9 mouse cellular contexts compared by ENCODE assay signal in genomic region chr12:83411721-83412521, GRCm38 (mm10).
DNase-seq lines count a peak whose midpoint lies in the region; ATAC-seq and TF ChIP-seq lines count a peak whose summit lies in the region.
"Had no signal": no experiment of that assay in that cellular context is flagged by ENCODE, and none has a peak within 500 bp of the region (broad histone marks: within the 10 kb centered on the region; RNA-seq: fewer than 3 reads in every experiment).

No protein-coding gene starts in this region.

- H3K9me3 ChIP-seq in hindbrain, embryonic 14.5 days (ENCODE audit: control insufficient read depth, low read length): no peaks in the 10 kb centered on the region
- no peaks in the 10 kb centered on the region for H3K9me3 ChIP-seq in hindbrain, embryonic 11.5 days (ENCODE audit: control insufficient read depth, low read length)

- TF ChIP-seq CTCF in layer of hippocampus, adult 2 months (conservative IDR thresholded peaks at IDR 0.05): no peak

- no peaks in the 10 kb centered on the region for H3K27me3 ChIP-seq in hindbrain, embryonic 14.5 days (ENCODE audit: control insufficient read depth, insufficient read depth, low read length)
- H3K27me3 ChIP-seq in hindbrain, embryonic 11.5 days (ENCODE audit: control insufficient read depth, insufficient read depth, low read length): no peaks in the 10 kb centered on the region

- H3K27ac ChIP-seq in hindbrain, embryonic 14.5 days: 0 out of 2 replicates have a peak overlapping the region, but pooled peaks have one; percentile 4
- H3K27ac ChIP-seq in hindbrain, embryonic 11.5 days (ENCODE audit: low read depth, low read length): no peak overlapping the region
- H3K27ac ChIP-seq in layer of hippocampus, adult 2 months: peak overlapping the region; percentile 90
- H3K27ac ChIP-seq: liver, embryonic 14.5 days had no signal

- intact Hi-C loops in gastrocnemius, postnatal 14 days (cut with DNase I; ENCODE audit: low total_unique reads): no loop called here

- H3K4me3 ChIP-seq in hindbrain, embryonic 14.5 days (replicated peaks; ENCODE audit: low read length): no peak overlapping the region
- no peak overlapping the region for H3K4me3 ChIP-seq in hindbrain, embryonic 11.5 days (ENCODE audit: low read depth, low read length)
- peak overlapping the region; percentile 19; the same call in 1 of the 2 replicates for H3K4me3 ChIP-seq in layer of hippocampus, adult 2 months

- H3K36me3 ChIP-seq in hindbrain, embryonic 14.5 days (replicated peaks; ENCODE audit: control insufficient read depth, insufficient read depth): no peaks in the 10 kb centered on the region
- no peaks in the 10 kb centered on the region for H3K36me3 ChIP-seq in hindbrain, embryonic 11.5 days (ENCODE audit: control insufficient read depth, insufficient read depth, low read length)

- H3K4me1 ChIP-seq in hindbrain, embryonic 14.5 days (replicated peaks; ENCODE audit: control insufficient read depth, insufficient read depth, low read length): no peaks in the 10 kb centered on the region; the same call in 1 of the 2 replicates
- 0 out of 2 replicates have a peak, but pooled peaks cover 2% of the 10 kb centered on the region for H3K4me1 ChIP-seq in hindbrain, embryonic 11.5 days (replicated peaks; ENCODE audit: control insufficient read depth, insufficient read depth, low read length)

- ATAC-seq in hindbrain, embryonic 14.5 days (ENCODE audit: low FRiP score): no peak
- no peak for ATAC-seq in hindbrain, embryonic 11.5 days (ENCODE audit: low FRiP score)

- no peak for DNase-seq in hindbrain, embryonic 14.5 days (ENCODE audit: low spot score)
- no peak for DNase-seq in hindbrain, embryonic 11.5 days (ENCODE audit: low spot score)
- DNase-seq in cerebellum, adult 18-20 months: peak; percentile 86 to 92
- peak; percentile 77 for DNase-seq in gastrocnemius, postnatal 14 days
- peak; percentile 47 to 60 for DNase-seq in layer of hippocampus, adult 2 months (ENCODE audit: low spot score in 2 of 2)
- DNase-seq in right cerebral cortex, postnatal 36 days (ENCODE audit: low spot score in 2 of 2): peak; percentile 37 to 61
- DNase-seq in thymus, adult 18-20 months: no peak
- DNase-seq in urinary bladder, postnatal 4 days (ENCODE audit: low spot score in 2 of 2): no peak

- H3K9ac ChIP-seq in hindbrain, embryonic 14.5 days: no peak overlapping the region
- H3K9ac ChIP-seq in hindbrain, embryonic 11.5 days (ENCODE audit: low read depth, low read length): no peak overlapping the region
- H3K9ac ChIP-seq: liver, embryonic 14.5 days had no signal

- H3K4me2 ChIP-seq in hindbrain, embryonic 14.5 days (replicated peaks): no peak overlapping the region
- H3K4me2 ChIP-seq in hindbrain, embryonic 11.5 days (replicated peaks; ENCODE audit: low read depth, low read length): no peak overlapping the region

- 49% methylated on average over 17 of the region's 17 CpGs for WGBS in hindbrain, embryonic 14.5 days
- 65% methylated on average over 17 of the region's 17 CpGs for WGBS in hindbrain, embryonic 11.5 days

Comparison
In these comparisons a context has a peak if more than half of its experiments do, and no peak if none do; other contexts are left out.
1. DNase-seq: peak in cerebellum, adult 18-20 months (2 of 2), gastrocnemius, postnatal 14 days (single experiment), layer of hippocampus, adult 2 months (2 of 2) and right cerebral cortex, postnatal 36 days (2 of 2); none in hindbrain, embryonic 14.5 days (single experiment), hindbrain, embryonic 11.5 days (single experiment), thymus, adult 18-20 months (0 of 2) and urinary bladder, postnatal 4 days (0 of 2).